Mouse (Mus musculus) NIH3T3 (cell line): Measurements from ENCODE around the gene L3mbtl1.
A peak's percentile ranks its signal among the peaks of the same experiment; 100 is the strongest.
"Not testable (repeated sequence)": the region's sequence is repeated elsewhere in the genome, so short reads cannot be mapped to it uniquely, and the experiment has no call there.

Experiments used
- DNase-seq: peaks from one replicate; pipeline ENCODE4 v3.0.0-alpha.2; 2012; ENCODE audit warnings: low read depth

Gene L3mbtl1

GRCm38 (mm10) chr2:162943148-162943846, at the start of gene L3mbtl1:
TSS of gene L3mbtl1 (plus strand) at chr2:162943472.
- DNase-seq, result no peak

- DNase-seq, result not testable (repeated sequence)
These were observed 44.0 kb upstream of the L3mbtl1 start for GRCm38 (mm10) chr2:162899256-162899655.

DNA sequence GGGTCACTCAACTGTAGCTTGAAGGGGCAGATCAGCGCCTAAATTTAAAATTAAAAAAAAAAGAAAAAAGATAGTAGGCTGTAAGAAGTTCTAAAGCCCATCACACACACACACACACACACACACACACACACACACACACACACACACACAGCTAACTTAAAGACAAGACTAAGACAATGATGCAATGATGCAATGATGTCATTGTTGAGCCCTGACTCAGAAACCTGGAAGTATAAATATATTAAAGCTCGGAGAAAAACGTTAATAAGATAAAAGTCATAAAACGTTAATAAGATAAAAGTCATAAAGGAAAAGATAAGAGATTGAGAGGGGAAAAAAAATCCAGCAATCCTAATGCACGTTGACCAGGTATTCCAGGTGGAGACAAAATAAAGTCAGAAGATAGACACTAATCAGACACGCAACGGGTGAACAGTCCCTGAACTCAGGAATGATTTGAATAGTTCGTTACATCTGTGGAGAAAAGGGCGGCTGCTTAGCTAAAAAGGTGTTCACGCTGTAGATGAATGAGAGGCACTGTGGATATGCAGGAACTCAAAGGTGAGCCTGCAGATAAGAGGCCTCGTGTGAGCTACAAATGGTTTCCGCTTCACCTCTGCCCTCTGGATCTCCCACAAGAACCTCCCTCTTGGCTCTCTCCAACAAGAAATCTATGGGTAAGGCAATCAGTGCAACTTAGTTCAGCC, 43.2 kb upstream of the L3mbtl1 start:
- DNase-seq, result no peak

DNA sequence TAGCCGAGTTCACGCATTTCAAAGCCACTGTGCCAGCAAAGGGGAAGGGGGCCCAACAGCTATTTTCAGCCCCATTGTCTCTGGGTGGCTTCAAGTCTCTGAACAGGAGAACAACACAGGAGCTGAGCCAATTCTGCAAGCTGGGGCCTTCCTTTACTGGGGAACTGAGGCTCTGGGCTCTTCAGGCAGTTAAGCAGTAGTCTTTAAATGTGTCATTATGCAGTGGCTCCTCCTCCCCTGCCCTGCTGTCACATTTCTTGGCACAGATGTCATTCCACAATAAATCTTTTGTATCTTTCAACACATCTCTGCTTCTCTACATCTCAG, 42.7 kb upstream of the L3mbtl1 start:
- no peak for DNase-seq

- no peak for DNase-seq
These were observed 37.4 kb upstream of the L3mbtl1 start for GRCm38 (mm10) chr2:162905902-162906301.

- no peak for DNase-seq
These were observed 35.2 kb upstream of the L3mbtl1 start for GRCm38 (mm10) chr2:162908052-162908491.

- DNase-seq, result no peak
These were observed 29.2 kb upstream of the L3mbtl1 start for GRCm38 (mm10) chr2:162914040-162914439.

DNA sequence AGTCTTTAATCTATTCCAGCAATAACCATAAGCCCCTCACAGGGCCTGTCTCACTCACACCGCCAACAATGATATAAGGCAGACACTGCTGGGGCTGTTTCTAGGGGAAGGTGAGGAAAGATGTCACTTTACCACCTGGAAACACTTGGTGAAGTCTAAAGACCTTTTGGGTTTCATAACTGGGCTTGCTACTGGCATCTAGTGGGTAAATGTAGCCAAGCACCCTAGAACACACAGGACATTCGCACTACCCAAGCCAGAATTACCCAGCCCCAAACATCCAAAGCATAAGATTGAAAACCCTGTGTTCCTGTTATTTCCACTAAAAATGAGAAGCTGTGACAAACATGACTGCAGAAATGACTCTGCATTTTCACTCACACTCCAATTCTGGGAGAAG, 28.8 kb upstream of the L3mbtl1 start:
- DNase-seq, result peak; percentile 28

DNA sequence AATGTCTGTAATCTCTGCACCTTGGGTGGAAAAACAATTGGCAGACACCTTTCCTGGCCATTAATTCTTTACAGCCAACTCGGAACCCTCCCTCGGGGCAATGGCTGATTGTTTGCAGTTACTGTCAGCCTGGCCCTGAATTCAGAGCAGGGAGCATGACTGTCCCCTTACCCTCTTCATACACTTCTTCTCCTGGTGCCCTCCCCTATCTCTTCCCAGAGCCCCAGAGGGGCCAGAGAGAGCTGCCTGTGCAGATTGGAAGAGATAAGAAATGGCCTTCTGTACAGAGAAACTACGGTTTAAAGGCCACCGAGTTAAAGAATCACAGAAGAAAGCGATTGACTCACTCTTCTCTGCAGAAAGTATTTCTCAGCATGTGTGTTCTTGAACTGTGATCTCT, 23.3 kb upstream of the L3mbtl1 start:
- DNase-seq, result no peak

- peak; percentile 85 for DNase-seq
These were observed 21.1 kb upstream of the L3mbtl1 start for GRCm38 (mm10) chr2:162922183-162922582.

DNA sequence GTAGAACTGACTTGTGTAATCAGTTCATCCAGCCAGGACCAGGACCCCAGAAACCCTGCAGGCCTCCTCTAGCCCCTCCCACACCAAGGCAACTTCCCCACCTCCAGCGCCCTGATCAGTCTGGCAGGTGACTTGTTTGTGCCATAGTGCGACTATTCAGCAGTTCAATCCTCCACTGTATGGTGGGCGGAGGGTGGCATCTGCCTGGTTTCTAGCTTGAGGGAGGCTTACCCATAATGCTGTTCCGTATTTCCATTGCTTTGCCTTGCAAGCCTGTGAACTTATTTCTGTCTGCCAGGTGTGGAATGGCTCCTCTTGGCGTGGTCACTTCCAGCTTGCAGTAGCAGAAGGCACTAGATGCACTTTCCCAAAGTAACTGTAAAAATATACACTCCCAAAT, 20.4 kb upstream of the L3mbtl1 start:
- no peak for DNase-seq

DNA sequence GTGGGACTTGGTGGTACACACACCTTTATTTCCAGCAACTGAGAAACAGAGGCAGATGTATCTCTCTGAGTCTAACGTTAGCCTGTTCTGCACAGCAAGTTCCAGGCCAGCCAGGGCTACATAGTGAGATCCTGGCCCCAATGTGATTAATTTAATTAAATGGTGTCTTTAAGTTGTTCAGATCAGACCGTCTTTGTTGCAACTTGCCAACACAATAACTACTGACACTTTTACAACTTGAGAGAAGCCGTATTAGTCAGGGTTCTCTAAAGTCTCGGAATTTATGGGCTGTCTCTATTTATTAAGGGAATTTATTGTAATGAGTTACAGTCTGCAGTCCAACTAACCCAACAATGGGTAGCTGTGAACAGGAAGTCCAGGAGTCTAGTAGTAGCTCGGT, 19.1 kb upstream of the L3mbtl1 start:
- DNase-seq, result no peak

DNA sequence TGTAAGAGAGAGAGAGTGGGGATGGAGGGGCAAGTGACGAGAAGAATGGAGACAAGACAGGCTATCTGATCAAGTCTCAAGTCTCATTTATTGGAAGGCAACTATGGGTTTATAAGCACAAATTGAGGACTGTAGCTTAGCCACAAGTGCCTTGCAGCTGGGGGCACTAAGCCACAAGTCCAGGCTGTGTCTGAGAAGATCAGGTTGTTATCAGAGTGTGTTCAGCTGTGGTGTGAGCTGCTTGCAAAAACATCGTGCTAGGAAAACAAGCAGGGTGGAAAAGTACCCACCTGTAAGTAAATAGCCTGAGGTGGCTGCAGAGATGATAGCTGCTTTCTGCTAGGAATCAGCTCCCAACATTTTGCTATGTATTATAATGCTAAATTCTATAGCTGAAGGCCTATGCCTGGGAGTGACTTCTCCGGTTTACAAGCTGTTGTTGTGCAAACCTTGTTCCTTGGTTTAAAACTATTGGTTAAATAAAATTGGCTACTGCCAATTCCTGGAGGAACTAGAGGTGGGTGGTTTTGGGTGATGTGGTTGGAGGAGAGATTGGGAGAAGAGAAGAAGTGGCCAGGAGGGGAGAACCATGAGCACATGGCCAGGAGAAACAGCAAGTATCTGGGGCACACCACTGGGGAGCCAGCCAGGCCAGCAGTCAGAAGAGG, 15.2 kb upstream of the L3mbtl1 start:
- DNase-seq, result no peak

DNA sequence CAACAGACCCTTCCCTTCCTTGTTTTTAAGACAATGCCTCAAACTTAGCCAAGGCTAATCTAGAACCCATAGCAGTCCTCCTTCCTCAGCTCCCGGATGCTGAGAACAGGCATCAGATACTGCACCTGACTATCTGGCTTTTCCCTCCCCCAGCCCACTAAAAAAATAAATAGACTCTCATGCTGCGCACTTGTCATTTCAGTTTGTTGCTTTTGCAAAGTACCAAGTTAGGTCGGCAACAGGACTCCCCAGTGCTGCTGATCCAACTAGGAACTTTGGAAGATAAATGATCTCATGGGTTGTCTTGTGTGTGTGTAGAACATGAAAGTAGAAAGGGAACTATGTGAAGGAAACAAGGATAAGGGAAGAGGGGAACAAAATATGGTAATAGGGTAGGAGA, 13.6 kb upstream of the L3mbtl1 start:
- no peak for DNase-seq

DNA sequence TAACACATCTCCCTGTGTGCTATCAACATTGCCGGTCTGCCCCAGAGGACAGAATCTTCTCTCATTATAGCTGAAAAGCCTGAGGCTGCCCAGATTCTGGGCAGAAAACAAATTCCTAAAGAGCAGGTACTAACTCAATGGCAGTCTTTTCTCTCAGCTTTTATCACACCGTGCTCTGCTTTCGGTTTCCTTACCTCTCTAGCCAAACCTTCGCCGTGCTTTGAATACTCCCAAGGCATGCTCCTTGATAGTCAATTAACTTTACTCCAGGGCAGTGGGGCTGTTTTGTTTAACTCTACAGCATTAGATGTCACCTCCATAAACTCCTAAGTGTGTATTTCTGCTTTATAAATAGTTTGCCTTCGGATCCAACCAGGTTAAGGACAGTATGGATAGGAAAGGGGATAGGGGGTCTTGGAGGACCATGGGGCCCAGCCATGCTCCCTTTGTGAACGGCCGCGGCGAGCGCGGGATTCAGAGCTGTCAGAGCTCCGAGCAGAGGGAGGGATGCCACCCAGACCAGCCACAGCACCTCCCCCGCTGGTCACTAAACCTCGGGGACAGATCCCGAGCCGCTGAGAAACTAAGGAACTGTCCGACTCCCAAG, 12.7 kb upstream of the L3mbtl1 start:
- peak; percentile 20 for DNase-seq

DNA sequence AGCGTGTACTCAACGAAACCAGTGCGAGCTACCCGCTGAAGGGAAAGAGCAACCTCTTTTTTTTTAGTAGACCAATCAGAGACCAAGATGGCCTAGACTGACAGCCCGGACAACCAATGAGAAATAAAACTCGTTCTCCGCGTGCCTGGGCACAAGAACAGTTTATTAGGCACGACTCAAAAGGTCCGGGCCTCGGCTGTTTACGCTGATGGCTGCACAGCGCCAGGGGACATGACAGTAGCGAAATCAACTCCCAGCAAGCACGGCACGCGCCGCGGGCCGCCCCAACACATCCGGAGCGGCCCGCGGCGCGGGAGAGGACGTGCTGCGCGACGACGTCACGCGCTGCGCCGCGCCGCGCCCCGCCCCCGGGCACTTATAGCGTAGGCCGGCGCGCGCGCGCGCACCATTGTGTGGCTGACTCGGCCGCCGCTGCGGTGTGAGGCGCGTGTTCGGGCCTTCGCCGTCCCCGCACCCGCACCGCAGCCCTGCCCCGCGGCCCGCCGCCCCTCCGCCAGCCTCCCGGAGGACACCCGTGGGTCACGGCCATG, 12.1 kb upstream of the L3mbtl1 start, which contains the start of gene Srsf6:
TSS of gene Srsf6 (plus strand) at position 406 of the 551 bp plus-strand sequence.
- DNase-seq, result peak; percentile 96

- peak; percentile 82 for DNase-seq
These were observed 11.3 kb upstream of the L3mbtl1 start for GRCm38 (mm10) chr2:162931674-162932650.

GRCm38 (mm10) chr2:162932706-162933105, 10.6 kb upstream of the L3mbtl1 start:
- peak; percentile 27 for DNase-seq

- no peak for DNase-seq
These were observed 8.9 kb upstream of the L3mbtl1 start for GRCm38 (mm10) chr2:162934421-162934820.

- no peak for DNase-seq
These were observed 7.6 kb upstream of the L3mbtl1 start for GRCm38 (mm10) chr2:162935700-162936099.

DNA sequence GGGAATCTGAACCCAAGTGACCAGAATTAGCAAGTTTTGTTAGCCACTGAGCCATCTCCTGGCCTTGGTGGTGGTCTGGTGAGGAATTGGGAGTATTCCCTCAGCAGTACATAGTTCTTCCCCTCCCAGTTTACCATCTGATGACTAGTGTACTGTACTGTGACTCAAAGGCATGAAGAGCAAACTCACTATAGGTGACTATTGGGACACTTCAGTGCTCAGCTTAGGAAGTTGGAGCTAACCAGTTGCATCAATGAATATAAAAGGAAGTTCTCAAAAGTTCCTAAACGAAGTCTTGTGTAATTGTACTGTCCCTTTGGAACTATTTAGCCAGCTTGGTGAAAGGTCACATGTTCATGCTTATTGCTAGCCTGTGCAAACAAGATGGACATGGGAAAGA, 3.7 kb upstream of the L3mbtl1 start:
- no peak for DNase-seq
